Mouse (Mus musculus) midbrain, embryonic 15.5 days (tissue): ENCODE measurements at regions not wholly inside any gene's neighbourhood (a gene's known extent, or its start where the extent isn't known, plus 50 kb on each side); places are given as distances from the start of the nearest gene placed in this dataset.

Experiments
- ATAC-seq: fragments of 200-750 bp; cut with Nextera tagmentation; replicated peaks from 2 replicates; pipeline ENCODE4 v1.8.0; 2017; ENCODE audit warnings: moderate TSS enrichment
- H3K27ac ChIP-seq: fragments of 300-500 bp; sonication (generic); 2 replicates; pipeline ENCODE4 v1.5.1; 2015; ENCODE audit warnings: mild to moderate bottlenecking, inconsistent platforms
- H3K27me3 ChIP-seq: fragments of 300-500 bp; sonication (generic); replicated peaks from 2 replicates; pipeline ENCODE4 v1.6.1; 2015; ENCODE audit warnings: inconsistent platforms
- H3K36me3 ChIP-seq: fragments of 300-500 bp; sonication (generic); replicated peaks from 2 replicates; pipeline ENCODE4 v1.6.1; 2015; ENCODE audit warnings: inconsistent platforms
- H3K4me1 ChIP-seq: fragments of 300-500 bp; sonication (generic); 2 replicates; pipeline ENCODE4 v1.6.1; 2015; ENCODE audit warnings: inconsistent platforms
- H3K4me2 ChIP-seq: fragments of 300-500 bp; sonication (generic); 2 replicates; pipeline ENCODE4 v1.6.1; 2015; ENCODE audit warnings: inconsistent platforms, mild to moderate bottlenecking, moderate library complexity
- H3K4me3 ChIP-seq: fragments of 300-500 bp; sonication (generic); 2 replicates; pipeline ENCODE4 v1.5.1; 2015; ENCODE audit warnings: mild to moderate bottlenecking, inconsistent platforms
- H3K9ac ChIP-seq: fragments of 300-500 bp; sonication (generic); 2 replicates; pipeline ENCODE4 v1.6.1; 2015; ENCODE audit warnings: mild to moderate bottlenecking, inconsistent platforms
- H3K9me3 ChIP-seq: fragments of 300-500 bp; sonication (generic); 2 replicates; pipeline ENCODE4 v1.6.1; 2016; ENCODE audit warnings: inconsistent platforms
- WGBS: fragments of 180-500 bp; shearing (Covaris S2); methylation state at CpG from one replicate; pipeline ENCODE4 v1.1.7; 2015; ENCODE audit warnings: mixed read lengths; 5-methylcytosine and 5-hydroxymethylcytosine counted together

DNA sequence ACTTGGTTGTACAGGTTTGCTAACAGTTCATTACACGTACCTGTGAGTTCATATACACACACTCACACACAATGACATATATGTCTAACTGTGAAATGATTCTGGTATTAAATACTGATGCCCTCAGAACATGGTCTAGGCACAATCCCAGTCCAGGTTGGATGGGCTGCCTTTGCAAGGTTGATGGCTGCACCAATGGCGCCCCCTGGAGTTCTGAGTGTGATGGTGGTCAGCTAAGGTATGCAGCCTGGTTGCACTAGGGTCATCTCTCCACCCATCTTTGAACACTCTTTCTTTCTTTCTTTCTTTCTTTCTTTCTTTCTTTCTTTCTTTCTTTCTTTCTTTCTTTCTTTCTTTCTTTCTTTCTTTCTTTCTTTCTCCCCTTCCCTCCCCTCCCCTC lies 67.8 kb upstream of the Mycn start:
- Histone ChIP-seq H3K9ac (no peak overlapping the region), H3K4me3 (no peak overlapping the region), H3K27ac (no peak overlapping the region), H3K27me3 (no peaks in the 10 kb centered on the region), H3K9me3 (no peaks in the 10 kb centered on the region), H3K4me1 (no peaks in the 10 kb centered on the region), H3K4me2 (no peak overlapping the region), H3K36me3 (no peaks in the 10 kb centered on the region)
- WGBS: 48% methylated on average over 2 of the region's 2 CpGs
- ATAC-seq: no peak

DNA sequence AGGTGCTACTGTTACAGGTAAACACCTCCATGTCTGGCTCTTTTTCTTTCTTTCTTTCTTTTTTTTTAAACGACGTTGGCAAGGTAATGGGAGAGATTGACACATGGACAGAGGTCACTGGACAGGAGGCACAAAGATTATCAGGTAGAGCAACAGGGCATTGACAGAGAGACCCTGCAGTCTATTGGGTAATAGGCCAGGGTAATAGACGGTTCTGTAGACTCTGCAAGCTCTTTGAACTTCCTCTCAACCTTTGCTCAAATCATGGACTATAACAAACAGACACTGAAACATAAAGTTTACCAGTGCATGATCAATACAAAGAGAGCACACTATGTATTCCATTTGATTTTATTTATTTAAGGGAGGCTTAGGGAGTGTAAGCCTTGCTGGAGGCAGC lies 61.0 kb upstream of the Mycn start:
- Histone ChIP-seq H3K36me3 (no peaks in the 10 kb centered on the region), H3K27me3 (no peaks in the 10 kb centered on the region), H3K27ac (no peak overlapping the region), H3K4me1 (no peaks in the 10 kb centered on the region), H3K4me3 (no peak overlapping the region), H3K9ac (no peak overlapping the region), H3K9me3 (no peaks in the 10 kb centered on the region), H3K4me2 (no peak overlapping the region)
- no peak for ATAC-seq
- 85% methylated on average over 3 of the region's 3 CpGs for WGBS

DNA sequence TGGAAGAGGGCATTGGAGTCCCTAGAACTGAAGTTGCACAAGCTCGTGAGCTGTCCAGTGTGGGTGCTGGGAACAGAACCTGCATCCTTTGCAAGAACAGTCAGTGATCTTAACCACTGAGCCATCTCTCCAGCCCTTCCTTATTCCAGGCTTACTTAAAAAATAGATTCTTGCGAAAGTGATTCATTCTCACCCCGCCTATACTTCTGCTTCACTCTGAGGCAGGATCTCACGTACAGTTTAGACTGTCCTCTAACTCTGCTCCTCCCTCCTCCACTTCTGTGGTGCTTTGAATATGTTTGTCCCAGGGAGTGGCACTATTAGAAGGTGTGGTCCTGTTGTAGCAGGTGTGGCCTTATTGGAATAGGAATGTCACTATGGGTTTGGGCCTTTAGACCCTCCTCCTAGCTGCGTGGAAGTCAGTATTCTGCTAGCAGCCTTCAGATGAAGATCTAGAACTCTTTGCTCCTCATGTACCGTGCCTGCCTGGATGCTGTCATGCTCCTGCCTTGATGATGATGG lies 60.4 kb upstream of the Mycn start:
- no peak overlapping the region for H3K4me2 ChIP-seq
- no peaks in the 10 kb centered on the region for H3K4me1 ChIP-seq
- H3K4me3 ChIP-seq: no peak overlapping the region
- no peak overlapping the region for H3K27ac ChIP-seq
- WGBS: 90% methylated on average over 6 of the region's 6 CpGs
- no peaks in the 10 kb centered on the region for H3K36me3 ChIP-seq
- no peak for ATAC-seq
- no peaks in the 10 kb centered on the region for H3K9me3 ChIP-seq
- no peaks in the 10 kb centered on the region for H3K27me3 ChIP-seq
- H3K9ac ChIP-seq: no peak overlapping the region

DNA sequence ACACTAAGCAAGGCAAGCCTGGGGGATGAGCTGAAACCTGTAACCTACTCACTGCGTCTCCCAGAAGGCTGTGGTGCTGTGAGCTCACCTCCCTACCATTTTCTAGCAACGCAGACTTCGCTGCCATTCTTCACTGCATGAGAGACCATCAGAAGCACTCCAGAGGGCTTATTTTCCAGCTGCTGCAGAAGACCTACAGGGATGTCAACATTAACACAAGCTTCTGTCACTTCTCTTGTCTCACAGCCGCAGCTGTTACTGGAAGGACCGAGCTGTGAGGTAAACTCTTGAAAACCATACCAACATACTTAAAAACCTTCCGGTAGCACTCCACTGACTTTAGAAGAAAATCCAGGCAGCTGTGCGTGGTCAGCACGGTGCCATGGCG lies 54.3 kb upstream of the Mycn start:
- H3K27ac ChIP-seq: no peak overlapping the region
- no peaks in the 10 kb centered on the region for H3K27me3 ChIP-seq
- no peak for ATAC-seq
- WGBS: 90% methylated on average over 9 of the region's 9 CpGs
- no peak overlapping the region for H3K9ac ChIP-seq
- H3K4me1 ChIP-seq: peaks cover 5% of the 10 kb centered on the region; the same call in 1 of the 2 replicates
- no peak overlapping the region for H3K4me3 ChIP-seq
- no peaks in the 10 kb centered on the region for H3K36me3 ChIP-seq
- H3K9me3 ChIP-seq: no peaks in the 10 kb centered on the region
- H3K4me2 ChIP-seq: no peak overlapping the region

DNA sequence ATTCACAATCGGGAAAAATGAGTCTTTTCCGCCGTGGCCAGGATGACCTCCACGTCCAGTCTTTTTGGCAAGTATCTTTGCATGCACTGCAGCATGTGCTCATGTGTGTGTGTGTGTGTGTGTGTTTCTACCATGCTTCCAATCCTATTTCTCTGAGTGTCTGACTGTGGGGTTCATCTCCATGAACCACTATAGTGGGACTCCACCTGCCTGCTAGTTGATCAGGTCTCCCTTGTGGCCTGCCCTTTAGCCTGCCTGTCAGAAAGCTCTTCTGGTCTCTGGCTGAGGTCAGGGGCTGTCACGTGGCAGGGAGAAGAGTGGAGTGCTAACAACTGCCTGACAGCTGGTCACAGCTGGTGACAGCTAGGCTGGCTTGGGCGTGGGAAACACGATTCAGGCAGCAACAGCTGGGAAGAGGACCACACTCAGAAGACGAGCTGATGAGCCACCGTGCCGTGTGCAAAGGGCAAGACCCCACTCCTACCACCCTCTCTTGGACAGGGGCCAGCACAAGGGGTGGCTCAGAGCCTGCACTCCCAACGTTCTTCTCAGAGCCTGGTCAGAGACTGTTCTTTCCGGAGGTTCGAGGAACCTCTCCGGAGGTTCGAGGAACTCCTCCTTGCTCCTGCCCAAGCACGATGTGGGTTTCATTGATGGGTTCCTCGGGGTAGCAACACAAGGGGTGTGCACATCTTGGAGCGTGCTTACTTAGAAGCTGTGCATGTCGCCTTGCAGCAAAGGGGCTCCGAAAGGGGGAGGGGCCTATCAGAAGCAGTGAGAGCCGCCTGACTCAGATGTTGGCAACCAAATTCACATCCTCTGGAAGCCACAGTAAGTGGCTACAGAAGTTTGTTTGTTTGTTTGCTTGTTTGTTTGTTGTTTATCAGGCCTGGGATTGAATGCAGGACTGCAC lies 53.6 kb upstream of the Mycn start:
- Histone ChIP-seq H3K36me3 (no peaks in the 10 kb centered on the region), H3K9ac (no peak overlapping the region), H3K4me1 (peaks cover 5% of the 10 kb centered on the region; the same call in 1 of the 2 replicates), H3K27me3 (no peaks in the 10 kb centered on the region), H3K4me2 (no peak overlapping the region), H3K27ac (no peak overlapping the region), H3K9me3 (no peaks in the 10 kb centered on the region), H3K4me3 (no peak overlapping the region)
- 64% methylated on average over 21 of the region's 21 CpGs for WGBS
- ATAC-seq: 0 out of 2 replicates have a peak, but pooled peaks have one; percentile 27

DNA sequence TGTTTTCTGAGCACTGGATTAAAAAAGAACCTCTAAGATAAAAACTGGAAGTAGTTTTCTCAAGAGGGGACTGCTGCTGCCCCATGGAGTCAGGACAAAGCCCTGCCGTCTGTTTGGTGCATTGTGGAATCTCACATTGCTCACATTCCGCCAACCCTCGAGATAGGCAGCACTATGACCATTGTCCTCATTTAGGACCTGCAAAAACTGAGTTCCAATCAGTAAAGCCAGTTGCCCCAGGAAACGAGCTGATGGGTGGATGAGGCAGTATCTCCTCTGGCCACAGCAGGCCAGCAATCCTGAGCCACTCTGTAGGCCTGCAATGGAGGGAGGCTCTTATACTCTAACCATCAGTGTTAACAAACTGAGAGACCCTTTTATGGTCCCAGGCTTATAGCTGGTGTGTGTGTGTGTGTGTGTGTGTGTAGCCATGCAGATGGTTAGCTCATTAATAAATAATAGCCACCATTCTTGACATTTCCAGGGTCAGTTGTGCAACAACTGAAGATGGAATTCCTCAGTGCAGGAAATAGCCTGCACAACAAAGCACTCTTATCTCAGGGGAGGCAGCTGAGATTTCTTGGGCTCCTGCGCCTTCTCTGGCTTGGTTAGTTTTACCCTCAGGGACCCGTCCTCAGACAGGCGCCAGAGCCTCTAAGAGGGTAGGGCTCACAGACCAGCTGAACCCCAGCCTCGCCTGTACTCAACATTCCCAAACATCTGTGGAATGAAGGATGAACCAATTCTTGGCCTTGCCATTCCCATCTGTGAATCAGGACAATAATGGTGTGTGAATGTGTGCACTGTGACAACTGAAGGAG lies 52.4 kb upstream of the Mycn start:
- no peaks in the 10 kb centered on the region for H3K9me3 ChIP-seq
- H3K27me3 ChIP-seq: no peaks in the 10 kb centered on the region
- H3K27ac ChIP-seq: no peak overlapping the region
- no peak for ATAC-seq
- no peak overlapping the region for H3K9ac ChIP-seq
- WGBS: 43% methylated on average over 8 of the region's 8 CpGs
- H3K4me3 ChIP-seq: no peak overlapping the region
- peaks cover 5% of the 10 kb centered on the region; the same call in 1 of the 2 replicates for H3K4me1 ChIP-seq
- H3K36me3 ChIP-seq: no peaks in the 10 kb centered on the region
- H3K4me2 ChIP-seq: no peak overlapping the region
